Mouse (Mus musculus) cerebellum, postnatal 4 days (tissue): ENCODE results near the gene Hyal3.
"Not testable (repeated sequence)": the region's sequence is repeated elsewhere in the genome, so short reads cannot be mapped to it uniquely, and the experiment has no call there.

ENCODE experiments used
- DNase-seq, 2 experiments: peaks; one replicate each; pipeline ENCODE4 v3.0.0; 2022; ENCODE audit warnings: low spot score in 2 of 2, mixed read lengths in 1 of 2

Gene Hyal3

GRCm38 (mm10) chr9:107550491-107551116, 30.0 kb upstream of the Hyal3 start:
- no peak for DNase-seq

DNA sequence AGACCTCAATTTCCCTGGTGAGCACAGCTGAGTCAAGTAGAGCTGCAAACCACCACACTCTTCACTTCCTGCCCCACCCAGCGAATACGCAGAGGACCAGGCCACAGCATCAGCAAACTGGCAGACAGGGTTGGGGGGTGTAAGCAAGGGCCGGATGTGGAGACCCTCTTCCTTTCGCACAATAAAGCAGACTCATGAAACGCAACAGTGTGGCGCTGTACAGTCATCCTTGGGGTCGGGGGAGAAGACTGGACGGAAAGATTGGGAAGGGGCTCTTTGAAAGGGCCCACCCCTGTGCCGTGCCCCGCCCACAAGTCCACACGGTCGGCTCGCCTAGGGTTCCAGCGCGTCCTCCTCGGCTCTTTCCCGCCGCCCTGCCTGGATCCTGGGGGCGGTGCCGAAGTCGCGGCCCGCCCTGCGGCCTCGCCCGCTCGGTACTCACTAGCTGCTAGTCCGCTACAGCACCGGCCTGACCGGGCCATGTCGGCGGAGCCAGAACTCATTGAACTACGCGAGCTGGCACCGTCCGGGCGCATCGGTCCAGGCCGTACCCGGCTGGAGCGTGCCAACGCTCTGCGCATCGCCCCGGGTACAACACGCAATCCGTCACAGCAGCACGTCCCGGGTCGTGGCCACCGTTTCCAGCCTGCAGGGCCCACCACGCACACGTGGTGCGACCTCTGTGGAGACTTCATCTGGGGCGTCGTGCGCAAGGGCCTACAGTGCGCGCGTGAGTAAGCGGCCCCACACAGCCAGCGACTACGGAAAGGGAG, 29.3 kb upstream of the Hyal3 start, which contains the start of gene Rassf1:
Gene Rassf1, plus strand, starts transcription at position 439 of the 773 bp plus-strand sequence.
- no peak for DNase-seq

GRCm38 (mm10) chr9:107551890-107552355, 28.7 kb upstream of the Hyal3 start:
- DNase-seq = no peak

DNA sequence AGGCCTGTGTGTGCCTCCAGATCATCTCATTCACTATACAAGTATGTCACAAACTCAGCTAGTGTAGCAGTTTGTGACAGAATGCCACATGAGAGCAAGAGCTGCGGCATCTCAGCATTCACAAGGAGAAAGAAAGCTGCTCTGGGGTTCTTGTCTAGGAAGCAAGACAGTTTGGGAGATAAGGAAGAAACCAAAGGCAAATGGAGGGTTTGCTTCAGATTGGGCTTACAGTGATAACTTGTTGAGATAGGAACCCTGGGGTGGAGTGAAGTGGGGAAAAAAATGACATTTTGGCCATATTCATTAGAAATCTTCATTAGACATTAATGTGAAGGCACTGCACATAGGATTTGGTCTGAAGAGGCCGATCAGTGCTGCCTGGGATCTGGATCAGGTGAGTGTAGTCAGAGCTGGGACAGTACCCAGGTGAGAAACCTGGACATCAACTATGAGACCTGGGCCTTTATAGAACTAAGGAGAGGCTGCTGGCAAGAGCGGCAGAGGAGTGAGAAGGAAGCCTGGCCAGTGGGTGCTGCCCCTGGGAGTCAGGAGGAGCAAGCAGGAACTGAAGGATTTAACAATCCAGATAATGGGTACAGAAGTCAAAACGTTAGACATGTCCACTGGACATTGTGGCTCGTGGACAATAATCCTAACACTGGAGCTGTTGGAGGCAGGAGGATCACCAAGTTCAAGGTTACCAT, 27.8 kb upstream of the Hyal3 start:
- DNase-seq = no peak

DNA sequence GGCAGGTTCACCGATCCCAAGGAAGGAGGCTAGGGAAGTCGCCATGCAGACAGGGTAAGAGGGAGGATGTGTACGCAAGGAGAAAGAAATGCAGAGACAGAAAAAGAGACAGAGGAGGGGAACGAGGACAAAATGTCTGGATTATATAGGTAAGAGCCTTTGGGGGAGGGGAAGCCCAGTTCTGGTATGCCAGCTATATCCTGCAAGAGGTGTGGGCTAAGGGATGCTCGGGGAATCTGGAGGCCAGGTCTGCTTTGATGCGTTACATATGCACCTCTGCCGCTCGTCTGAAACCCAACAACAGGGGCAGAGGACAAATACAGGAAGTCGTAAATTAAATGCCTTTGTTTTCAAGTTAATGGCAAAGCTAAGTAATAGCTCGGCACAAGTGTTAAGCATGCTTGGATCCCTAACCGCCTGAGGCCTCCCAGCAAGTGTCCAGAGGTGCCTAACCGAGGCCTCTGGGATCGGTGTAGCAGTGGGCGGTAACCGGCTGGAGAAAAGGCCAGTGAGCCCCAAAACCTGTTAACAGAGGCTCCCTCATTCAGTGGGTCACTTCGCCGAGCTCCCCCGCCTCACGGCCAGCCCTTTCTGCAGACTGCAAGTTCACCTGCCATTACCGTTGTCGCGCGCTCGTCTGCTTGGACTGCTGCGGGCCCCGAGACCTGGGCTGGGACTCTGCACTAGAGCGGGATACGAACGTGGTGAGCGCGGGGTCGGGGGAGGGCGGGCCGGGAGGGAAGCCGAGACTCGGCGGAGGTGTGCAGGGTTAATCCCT, 26.9 kb upstream of the Hyal3 start:
- peak in 1 of 2 experiments; percentile 49 for DNase-seq

DNA sequence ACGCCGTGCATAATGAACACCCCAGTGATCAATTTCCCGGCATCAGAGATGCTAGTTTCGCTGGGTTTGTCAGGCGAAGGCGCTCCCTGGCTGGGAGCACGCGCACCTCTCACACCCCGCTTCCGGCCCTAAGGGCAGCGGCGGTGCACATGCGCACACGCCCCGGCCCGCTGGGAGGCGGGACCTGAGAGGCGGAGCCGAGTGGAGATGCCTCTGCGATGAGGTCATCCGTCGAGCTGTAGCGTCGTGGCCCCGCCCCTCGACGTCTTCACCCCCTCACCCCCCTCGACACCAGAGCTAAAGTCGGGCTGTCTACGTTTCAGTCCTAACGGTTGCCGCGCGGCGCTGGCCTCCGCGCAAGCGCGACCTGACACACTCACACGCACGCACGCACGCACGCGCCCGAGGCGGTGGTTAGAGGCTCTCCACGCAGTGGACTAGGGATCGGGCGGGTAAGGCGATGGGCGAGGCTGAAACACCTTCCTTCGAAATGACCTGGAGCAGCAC, 26.2 kb upstream of the Hyal3 start:
- DNase-seq = peak; percentile 82 to 95

DNA sequence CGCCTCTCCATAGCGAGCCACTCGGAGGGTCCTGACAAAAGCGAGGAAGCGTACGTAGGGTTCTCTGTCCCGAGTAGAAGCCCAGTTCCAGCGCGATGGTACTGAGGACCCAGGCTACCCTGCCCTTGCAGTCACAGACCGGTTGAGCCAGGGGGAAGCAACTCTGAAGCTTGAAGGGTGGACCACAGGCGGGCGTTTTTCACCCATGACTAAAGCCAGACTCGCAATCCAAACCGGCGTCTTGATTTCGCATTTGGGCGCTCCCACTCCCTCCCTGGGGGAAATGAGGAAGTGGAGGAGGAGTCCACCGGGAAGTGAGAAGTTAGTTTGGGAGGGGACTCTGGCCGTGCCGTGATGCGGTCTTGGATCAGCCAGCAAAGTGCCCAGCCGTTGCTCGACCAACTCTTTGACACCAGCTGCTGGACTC, 25.6 kb upstream of the Hyal3 start:
- DNase-seq = no peak

DNA sequence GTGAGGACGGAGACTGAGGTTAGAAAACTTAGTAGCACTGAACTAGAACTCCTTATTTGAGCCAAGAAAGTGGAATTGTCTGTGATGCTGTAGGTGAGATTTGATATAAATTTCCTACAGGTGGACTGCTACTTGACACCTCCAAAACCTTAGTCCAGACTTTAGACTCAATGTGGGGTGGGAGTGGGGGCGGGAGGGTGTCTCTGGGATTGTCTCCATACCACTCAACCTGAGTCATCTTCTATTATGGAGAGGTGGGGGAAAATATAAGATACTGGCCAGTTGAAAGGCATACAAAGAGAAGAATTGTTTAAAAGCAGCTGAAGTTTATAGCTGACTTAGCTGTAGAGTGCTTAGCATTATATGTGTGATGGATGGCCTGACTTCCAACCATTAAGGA, 24.9 kb upstream of the Hyal3 start:
- no peak for DNase-seq

DNA sequence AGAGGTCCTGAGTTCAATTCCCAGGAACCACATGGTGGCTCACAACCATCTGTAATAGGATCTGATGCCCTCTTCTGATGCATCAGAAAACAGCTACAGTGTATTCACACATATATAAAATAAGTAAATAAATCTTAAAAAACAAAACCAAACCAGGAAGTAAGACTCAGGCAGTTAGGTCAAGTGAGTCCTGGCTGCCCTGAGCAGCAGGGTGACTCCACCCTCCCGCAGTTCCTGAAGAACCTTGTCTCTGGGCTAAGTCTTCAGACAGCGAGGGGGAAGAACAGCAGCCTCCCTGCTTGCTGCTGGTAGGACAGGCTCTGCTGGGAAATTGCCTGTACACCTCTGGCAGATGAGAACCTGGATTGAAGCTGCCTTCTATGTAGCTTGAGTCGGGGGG, 24.3 kb upstream of the Hyal3 start:
- DNase-seq = no peak

- peak; percentile 85 to 90 for DNase-seq
Measured at GRCm38 (mm10) chr9:107563029-107563581, 17.5 kb upstream of the Hyal3 start, which contains the start of gene Tusc2. Gene Tusc2, plus strand, starts transcription at chr9:107563255.

DNA sequence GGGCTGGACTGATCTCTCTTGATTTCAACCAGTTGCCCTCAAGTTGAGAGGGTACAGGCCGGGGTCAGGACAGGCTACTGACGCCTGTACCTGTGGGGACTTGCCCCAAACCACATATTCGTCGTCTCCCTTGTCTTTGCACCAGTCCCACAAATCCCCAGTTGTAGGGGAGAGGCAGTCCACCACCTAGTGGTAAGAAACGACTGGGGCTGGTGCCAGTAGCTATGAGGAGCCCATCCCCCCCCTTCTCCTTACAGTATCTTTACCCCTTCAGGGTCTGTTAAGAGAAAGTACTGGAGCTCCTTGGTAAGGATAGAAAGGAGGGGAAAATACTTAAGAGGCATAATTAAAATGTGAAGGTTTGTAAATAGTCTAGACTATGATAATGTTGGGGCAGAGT, 15.1 kb upstream of the Hyal3 start:
- not testable (repeated sequence) for DNase-seq

DNA sequence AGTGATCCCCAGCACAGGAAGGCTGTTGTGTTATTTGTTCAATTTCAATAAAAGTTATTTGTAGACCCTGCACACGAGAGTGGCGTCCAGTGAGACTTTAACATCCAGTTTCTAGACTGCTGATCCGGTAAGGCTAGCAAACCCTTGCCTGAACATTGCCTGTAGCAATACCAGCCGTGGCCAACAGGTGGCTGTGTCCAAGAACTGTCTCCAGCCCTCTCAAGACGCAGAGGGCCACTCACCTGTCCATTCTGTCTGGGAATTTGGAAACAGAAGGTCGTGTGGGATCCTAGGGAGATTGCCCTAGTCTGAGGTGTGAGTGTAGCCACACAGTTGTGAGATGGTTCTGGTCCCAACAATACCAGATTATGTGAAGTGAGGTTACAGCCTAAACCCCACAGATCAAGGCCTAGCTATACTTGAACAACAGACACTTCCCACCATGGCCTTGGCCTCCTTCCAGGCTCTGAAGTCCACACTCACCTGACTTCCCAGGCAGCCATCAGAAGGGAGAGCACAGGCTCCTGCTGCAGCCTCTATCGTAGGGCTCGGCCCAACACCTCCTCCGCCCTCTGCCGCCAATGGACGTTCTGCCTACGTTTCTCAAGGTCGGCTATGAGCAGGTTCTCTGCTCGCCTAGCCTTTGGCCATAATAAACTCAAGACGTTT, 14.4 kb upstream of the Hyal3 start:
- peak; percentile 70 to 80 for DNase-seq

DNA sequence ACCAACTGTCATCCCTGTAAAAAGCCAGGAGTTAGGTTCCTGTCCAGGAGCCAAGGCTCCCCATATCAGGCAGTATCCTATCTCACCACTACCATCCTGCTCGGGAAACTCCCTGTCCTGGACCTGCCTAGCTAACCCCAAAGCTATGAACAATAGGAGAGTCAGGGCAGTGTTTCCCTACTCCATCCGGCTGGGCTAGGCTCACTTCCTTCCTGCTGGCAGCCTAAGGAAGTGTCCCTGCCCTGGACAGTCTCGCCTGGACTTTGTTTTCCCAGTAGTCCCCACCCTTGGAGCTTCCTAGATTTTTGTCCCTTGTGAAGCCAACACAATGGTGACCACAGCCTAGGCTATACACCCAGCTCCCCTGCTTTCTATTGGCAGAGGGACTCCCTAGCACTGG, 13.8 kb upstream of the Hyal3 start:
- DNase-seq = no peak

GRCm38 (mm10) chr9:107567702-107568319, 12.8 kb upstream of the Hyal3 start, which contains the start of gene Hyal2:
Gene Hyal2, plus strand, starts transcription at chr9:107567945.
- DNase-seq = no peak

DNA sequence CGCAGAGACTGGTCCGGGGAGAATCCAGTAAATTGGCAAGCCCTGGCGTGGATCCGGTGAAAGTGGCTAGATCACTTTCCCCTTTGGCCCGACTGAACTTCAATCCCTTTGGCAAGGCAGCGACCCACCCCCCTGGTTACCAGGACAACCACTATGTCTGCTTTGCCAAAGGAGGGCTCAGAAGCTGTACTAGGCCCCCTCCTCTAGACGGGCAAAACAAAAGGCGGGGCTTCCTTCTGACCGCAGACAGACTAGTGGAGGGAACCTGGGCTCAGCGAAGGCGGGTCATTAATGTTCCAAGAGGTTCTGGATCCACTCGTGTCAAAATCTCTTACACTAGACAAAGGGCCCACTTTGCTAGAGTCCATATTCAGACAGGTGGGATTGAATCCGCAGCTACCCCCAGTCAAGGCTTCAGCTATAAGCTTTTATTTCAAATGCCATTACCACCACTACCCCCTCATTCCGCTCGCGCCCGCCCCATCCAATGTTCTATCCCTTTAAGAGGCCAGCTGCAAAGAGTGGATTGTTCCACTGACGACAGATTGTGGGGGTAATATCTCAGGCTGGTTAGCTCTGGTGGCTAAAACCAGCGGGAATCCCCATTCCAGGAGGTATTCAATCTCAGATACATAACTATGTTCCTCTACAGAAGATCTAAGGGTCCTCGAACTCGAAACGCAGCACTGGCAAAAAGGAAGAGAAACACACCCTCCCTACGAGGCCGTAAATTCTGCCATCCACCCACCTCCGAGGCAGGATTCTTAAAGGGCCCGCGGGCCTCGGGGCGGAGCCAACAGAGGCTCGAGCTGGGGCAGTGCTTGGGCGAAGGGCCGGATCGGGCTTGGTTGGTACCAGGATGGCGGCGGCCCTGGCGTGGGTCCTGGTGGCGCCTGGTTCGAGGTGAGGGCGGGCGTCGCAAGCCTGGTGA, 12.0 kb upstream of the Hyal3 start:
- DNase-seq = peak; percentile 50 to 82

DNA sequence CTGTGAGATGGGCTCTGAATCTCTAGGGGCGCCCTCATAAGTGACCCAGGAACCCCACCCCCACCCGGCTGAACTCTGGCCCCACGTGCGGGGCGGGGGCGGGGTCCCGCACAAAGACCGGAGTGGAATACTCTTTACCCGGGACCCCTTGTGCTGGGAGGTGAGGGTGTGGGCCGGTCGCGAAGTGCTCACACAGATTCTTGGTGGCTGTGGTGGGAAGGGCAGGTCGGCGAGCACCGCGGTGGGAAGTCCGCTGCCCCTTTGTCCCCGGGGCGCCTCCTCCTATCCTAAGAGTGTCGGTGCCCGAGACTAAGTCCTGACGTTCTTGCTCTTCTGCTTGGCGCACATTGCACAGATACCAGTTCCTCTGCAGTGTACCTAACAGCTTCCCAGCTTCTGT, 11.3 kb upstream of the Hyal3 start:
- no peak for DNase-seq

DNA sequence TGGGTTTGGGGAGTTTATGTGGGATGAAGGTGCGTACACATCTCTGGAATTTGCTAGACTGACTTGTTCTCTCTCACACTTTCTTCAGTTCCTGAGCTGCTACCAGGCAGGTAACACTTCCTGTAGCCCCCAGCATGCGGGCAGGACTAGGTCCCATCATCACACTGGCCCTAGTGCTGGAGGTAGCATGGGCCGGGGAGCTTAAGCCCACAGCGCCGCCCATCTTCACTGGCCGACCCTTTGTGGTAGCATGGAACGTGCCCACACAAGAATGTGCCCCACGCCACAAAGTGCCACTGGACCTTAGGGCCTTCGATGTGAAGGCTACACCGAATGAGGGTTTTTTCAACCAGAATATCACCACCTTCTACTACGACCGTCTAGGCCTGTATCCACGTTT, 10.6 kb upstream of the Hyal3 start:
- no peak for DNase-seq

GRCm38 (mm10) chr9:107570845-107571244, 9.8 kb upstream of the Hyal3 start:
- no peak for DNase-seq
